Mouse (Mus musculus): ENCODE data around the gene Mfsd2b. TPM values are rescaled to one million over a fixed set of nuclear protein-coding genes. Genes with fewer than 3 reads are reported as not detected.
A peak's percentile ranks its signal among the peaks of the same experiment; 100 is the strongest.

Gene Mfsd2b
- polyA plus RNA-seq, 1 experiment from 2014 or later = 4.9 TPM

GRCm38 (mm10) chr12:4816680-4817360 is 57.3 kb downstream of the Mfsd2b start:
- DNase-seq (ENCODE audit: low spot score) (no peak), ATAC-seq (replicated peaks; ENCODE audit: low FRiP score) (peak; percentile 75; the same call in 1 of the 2 replicates)
- H3K4me1 ChIP-seq (replicated peaks; ENCODE audit: control insufficient read depth, insufficient read depth, low read length) = peaks cover 2% of the 10 kb centered on the region; the same call in 1 of the 2 replicates
- peak overlapping the region; percentile 72 for H3K4me2 ChIP-seq (ENCODE audit: low read depth, low read length, severe bottlenecking)
- no peaks in the 10 kb centered on the region for H3K27me3 ChIP-seq (ENCODE audit: control insufficient read depth, insufficient read depth, low read length)
- peak overlapping the region; percentile 68 for H3K9ac ChIP-seq (ENCODE audit: low read length)
- H3K9me3 ChIP-seq (ENCODE audit: control insufficient read depth, low read length) = no peaks in the 10 kb centered on the region
- peak overlapping the region; percentile 67; the same call in 1 of the 2 replicates for H3K27ac ChIP-seq (ENCODE audit: low read depth, low read length)
- H3K36me3 ChIP-seq (ENCODE audit: control insufficient read depth, insufficient read depth, low read length) = no peaks in the 10 kb centered on the region
- WGBS = 11% methylated on average over 24 of the region's 24 CpGs
- peak overlapping the region; percentile 81 for H3K4me3 ChIP-seq (ENCODE audit: low read depth, low read length)

GRCm38 (mm10) chr12:4813636-4814035 is 60.5 kb downstream of the Mfsd2b start:
- H3K4me3 ChIP-seq (ENCODE audit: low read depth, low read length) = no peak overlapping the region
- no peaks in the 10 kb centered on the region for H3K9me3 ChIP-seq (ENCODE audit: control insufficient read depth, low read length)
- H3K36me3 ChIP-seq (ENCODE audit: control insufficient read depth, insufficient read depth, low read length) = no peaks in the 10 kb centered on the region
- DNase-seq (ENCODE audit: low spot score) (no peak), ATAC-seq (replicated peaks; ENCODE audit: low FRiP score) (no peak)
- WGBS = 87% methylated on average over 4 of the region's 4 CpGs
- H3K4me1 ChIP-seq (replicated peaks; ENCODE audit: control insufficient read depth, insufficient read depth, low read length) = peaks cover 2% of the 10 kb centered on the region; the same call in 1 of the 2 replicates
- H3K9ac ChIP-seq (ENCODE audit: low read length) = no peak overlapping the region
- H3K27me3 ChIP-seq (ENCODE audit: control insufficient read depth, insufficient read depth, low read length) = no peaks in the 10 kb centered on the region
- no peak overlapping the region for H3K4me2 ChIP-seq (ENCODE audit: low read depth, low read length, severe bottlenecking)
- no peak overlapping the region for H3K27ac ChIP-seq (ENCODE audit: low read depth, low read length)

Other genes starting within 250 kb of the Mfsd2b start
- gene Fam228a, start 135.9 kb downstream of the Mfsd2b start, polyA plus RNA-seq (2014; fragmentation: Nextera tagmentation; extraction: Ambion mirVana) = 0.65 and 0.97 TPM in 2 replicates
- 4.2 and 4.9 TPM in 2 replicates for gene Pfn4, start 105.3 kb downstream of the Mfsd2b start, polyA plus RNA-seq (2014; fragmentation: Nextera tagmentation; extraction: Ambion mirVana)
- 2.2 and 4.2 TPM in 2 replicates for gene Fam228b, start 105.1 kb downstream of the Mfsd2b start, polyA plus RNA-seq (2014; fragmentation: Nextera tagmentation; extraction: Ambion mirVana)
- 330 and 365 TPM in 2 replicates for gene Sf3b6, start 56.8 kb downstream of the Mfsd2b start, polyA plus RNA-seq (2014; fragmentation: Nextera tagmentation; extraction: Ambion mirVana)
- 5.2 and 6.1 TPM in 2 replicates for gene Fkbp1b, start 32.8 kb downstream of the Mfsd2b start, polyA plus RNA-seq (2014; fragmentation: Nextera tagmentation; extraction: Ambion mirVana)
- 20.3 and 20.6 TPM in 2 replicates for gene Wdcp, start 31.1 kb downstream of the Mfsd2b start, polyA plus RNA-seq (2014; fragmentation: Nextera tagmentation; extraction: Ambion mirVana)
- gene Ubxn2a, start 33.3 kb upstream of the Mfsd2b start, polyA plus RNA-seq (2014; fragmentation: Nextera tagmentation; extraction: Ambion mirVana) = 30.0 and 34.7 TPM in 2 replicates
- 21.2 and 22.8 TPM in 2 replicates for gene Atad2b, start 43.0 kb upstream of the Mfsd2b start, polyA plus RNA-seq (2014; fragmentation: Nextera tagmentation; extraction: Ambion mirVana)